Mouse (Mus musculus): ENCODE results near the gene Nebl. TPM values are rescaled to one million over a fixed set of nuclear protein-coding genes. Genes with fewer than 3 reads are reported as not detected.

The Nebl gene
- polyA plus RNA-seq, 1 experiment from 2014 or later = 6.3 TPM

GRCm38 (mm10) chr2:17649728-17650127 lies 81.5 kb downstream of the Nebl start:
- peak overlapping the region; percentile 50; the same call in 1 of the 2 replicates for H3K27ac ChIP-seq
- peaks cover 12% of the 10 kb centered on the region; the same call in 1 of the 2 replicates for H3K4me1 ChIP-seq (replicated peaks)
- H3K9me3 ChIP-seq = peaks cover 3% of the 10 kb centered on the region; the same call in 1 of the 2 replicates
- 68% methylated on average over 3 of the region's 3 CpGs for WGBS
- H3K27me3 ChIP-seq (ENCODE audit: insufficient read depth, poor library complexity, severe bottlenecking) = no peaks in the 10 kb centered on the region
- DNase-seq (ENCODE audit: low spot score) = no peak
- 0 out of 2 replicates have a peak, but pooled peaks cover 3% of the 10 kb centered on the region for H3K36me3 ChIP-seq
- H3K4me3 ChIP-seq = no peak overlapping the region

- DNase-seq (ENCODE audit: low spot score) = peak; percentile 74
- 34% methylated on average over 3 of the region's 3 CpGs for WGBS
- Histone ChIP-seq H3K4me3 (no peak overlapping the region), H3K4me1 (replicated peaks) (peaks cover 7% of the 10 kb centered on the region; the same call in 1 of the 2 replicates), H3K27ac (0 out of 2 replicates have a peak overlapping the region, but pooled peaks have one; percentile 12), H3K9me3 (no peaks in the 10 kb centered on the region), H3K27me3 (ENCODE audit: insufficient read depth, poor library complexity, severe bottlenecking) (no peaks in the 10 kb centered on the region), H3K36me3 (no peaks in the 10 kb centered on the region)
These were observed 86.7 kb downstream of the Nebl start for GRCm38 (mm10) chr2:17644282-17645262.

GRCm38 (mm10) chr2:17643869-17644268 lies 87.4 kb downstream of the Nebl start:
- no peak for DNase-seq (ENCODE audit: low spot score)
- peaks cover 6% of the 10 kb centered on the region; the same call in 1 of the 2 replicates for H3K4me1 ChIP-seq (replicated peaks)
- H3K4me3 ChIP-seq = no peak overlapping the region
- WGBS = 59% methylated on average over 7 of the region's 7 CpGs
- H3K27ac ChIP-seq = no peak overlapping the region
- H3K27me3 ChIP-seq (ENCODE audit: insufficient read depth, poor library complexity, severe bottlenecking) = no peaks in the 10 kb centered on the region
- H3K36me3 ChIP-seq = no peaks in the 10 kb centered on the region
- no peaks in the 10 kb centered on the region for H3K9me3 ChIP-seq

- Histone ChIP-seq H3K36me3 (no peaks in the 10 kb centered on the region), H3K4me3 (no peak overlapping the region), H3K4me1 (replicated peaks) (peaks cover 6% of the 10 kb centered on the region; the same call in 1 of the 2 replicates), H3K27me3 (ENCODE audit: insufficient read depth, poor library complexity, severe bottlenecking) (no peaks in the 10 kb centered on the region), H3K9me3 (no peaks in the 10 kb centered on the region), H3K27ac (no peak overlapping the region)
- DNase-seq (ENCODE audit: low spot score) = no peak
- 88% methylated on average over 7 of the region's 7 CpGs for WGBS
These were observed 88.5 kb downstream of the Nebl start for GRCm38 (mm10) chr2:17642770-17643169.

- whole genome bisulfite sequencing = 69% methylated on average over 4 of the region's 4 CpGs
- Histone ChIP-seq H3K27me3 (ENCODE audit: insufficient read depth, poor library complexity, severe bottlenecking) (no peaks in the 10 kb centered on the region), H3K4me3 (no peak overlapping the region), H3K9me3 (no peaks in the 10 kb centered on the region), H3K36me3 (no peaks in the 10 kb centered on the region), H3K4me1 (replicated peaks) (peaks cover 6% of the 10 kb centered on the region; the same call in 1 of the 2 replicates), H3K27ac (no peak overlapping the region)
- no peak for DNase-seq (ENCODE audit: low spot score)
These were observed 90.4 kb downstream of the Nebl start for GRCm38 (mm10) chr2:17640861-17641260.

GRCm38 (mm10) chr2:17638631-17639030 lies 92.6 kb downstream of the Nebl start:
- 47% methylated on average over 5 of the region's 5 CpGs for WGBS
- Histone ChIP-seq H3K4me3 (no peak overlapping the region), H3K36me3 (no peaks in the 10 kb centered on the region), H3K9me3 (no peaks in the 10 kb centered on the region), H3K27ac (no peak overlapping the region), H3K27me3 (ENCODE audit: insufficient read depth, poor library complexity, severe bottlenecking) (no peaks in the 10 kb centered on the region), H3K4me1 (replicated peaks) (0 out of 2 replicates have a peak, but pooled peaks cover 2% of the 10 kb centered on the region)
- DNase-seq (ENCODE audit: low spot score) = no peak

GRCm38 (mm10) chr2:17623931-17624330 lies 107.3 kb downstream of the Nebl start:
- no peak for DNase-seq (ENCODE audit: low spot score)
- Histone ChIP-seq H3K4me1 (replicated peaks) (no peaks in the 10 kb centered on the region), H3K9me3 (no peaks in the 10 kb centered on the region), H3K27me3 (ENCODE audit: insufficient read depth, poor library complexity, severe bottlenecking) (no peaks in the 10 kb centered on the region), H3K36me3 (no peaks in the 10 kb centered on the region), H3K27ac (no peak overlapping the region), H3K4me3 (no peak overlapping the region)
- 77% methylated on average over 3 of the region's 3 CpGs for WGBS

GRCm38 (mm10) chr2:17610259-17610658 lies 121.0 kb downstream of the Nebl start:
- 82% methylated on average over 3 of the region's 3 CpGs for WGBS
- H3K4me3 ChIP-seq = no peak overlapping the region
- no peaks in the 10 kb centered on the region for H3K9me3 ChIP-seq
- H3K27me3 ChIP-seq (ENCODE audit: insufficient read depth, poor library complexity, severe bottlenecking) = no peaks in the 10 kb centered on the region
- H3K27ac ChIP-seq = no peak overlapping the region
- no peaks in the 10 kb centered on the region for H3K4me1 ChIP-seq (replicated peaks)
- H3K36me3 ChIP-seq = no peaks in the 10 kb centered on the region
- DNase-seq (ENCODE audit: low spot score) = no peak

- Histone ChIP-seq H3K27ac (no peak overlapping the region), H3K4me3 (no peak overlapping the region), H3K27me3 (ENCODE audit: insufficient read depth, poor library complexity, severe bottlenecking) (0 out of 2 replicates have a peak, but pooled peaks cover 4% of the 10 kb centered on the region), H3K4me1 (replicated peaks) (peaks cover 8% of the 10 kb centered on the region), H3K36me3 (no peaks in the 10 kb centered on the region), H3K9me3 (no peaks in the 10 kb centered on the region)
- 59% methylated on average over 4 of the region's 4 CpGs for WGBS
- no peak for DNase-seq (ENCODE audit: low spot score)
These were observed 127.7 kb downstream of the Nebl start for GRCm38 (mm10) chr2:17603573-17603972.

GRCm38 (mm10) chr2:17600652-17601051 lies 130.6 kb downstream of the Nebl start:
- H3K27ac ChIP-seq = no peak overlapping the region
- H3K9me3 ChIP-seq = no peaks in the 10 kb centered on the region
- 82% methylated on average over 2 of the region's 2 CpGs for WGBS
- 0 out of 2 replicates have a peak, but pooled peaks cover 4% of the 10 kb centered on the region for H3K27me3 ChIP-seq (ENCODE audit: insufficient read depth, poor library complexity, severe bottlenecking)
- H3K4me1 ChIP-seq (replicated peaks) = peaks cover 13% of the 10 kb centered on the region
- no peak overlapping the region for H3K4me3 ChIP-seq
- no peaks in the 10 kb centered on the region for H3K36me3 ChIP-seq
- no peak for DNase-seq (ENCODE audit: low spot score)

- H3K36me3 ChIP-seq = no peaks in the 10 kb centered on the region
- 29% methylated on average over 4 of the region's 4 CpGs for WGBS
- no peak for DNase-seq (ENCODE audit: low spot score)
- H3K4me3 ChIP-seq = no peak overlapping the region
- peaks cover 13% of the 10 kb centered on the region for H3K4me1 ChIP-seq (replicated peaks)
- 0 out of 2 replicates have a peak, but pooled peaks cover 4% of the 10 kb centered on the region for H3K27me3 ChIP-seq (ENCODE audit: insufficient read depth, poor library complexity, severe bottlenecking)
- no peaks in the 10 kb centered on the region for H3K9me3 ChIP-seq
- no peak overlapping the region for H3K27ac ChIP-seq
These were observed 131.4 kb downstream of the Nebl start for GRCm38 (mm10) chr2:17599860-17600259.

- DNase-seq (ENCODE audit: low spot score) = no peak
- peaks cover 13% of the 10 kb centered on the region for H3K4me1 ChIP-seq (replicated peaks)
- WGBS = 46% methylated on average over 2 of the region's 2 CpGs
- no peak overlapping the region for H3K27ac ChIP-seq
- H3K36me3 ChIP-seq = no peaks in the 10 kb centered on the region
- 0 out of 2 replicates have a peak, but pooled peaks cover 4% of the 10 kb centered on the region for H3K9me3 ChIP-seq
- H3K4me3 ChIP-seq = no peak overlapping the region
- 0 out of 2 replicates have a peak, but pooled peaks cover 4% of the 10 kb centered on the region for H3K27me3 ChIP-seq (ENCODE audit: insufficient read depth, poor library complexity, severe bottlenecking)
These were observed 133.3 kb downstream of the Nebl start for GRCm38 (mm10) chr2:17597932-17598331.

GRCm38 (mm10) chr2:17589669-17590068 lies 141.6 kb downstream of the Nebl start:
- no peak overlapping the region for H3K4me3 ChIP-seq
- H3K9me3 ChIP-seq = 0 out of 2 replicates have a peak, but pooled peaks cover 4% of the 10 kb centered on the region
- H3K4me1 ChIP-seq (replicated peaks) = no peaks in the 10 kb centered on the region
- no peaks in the 10 kb centered on the region for H3K27me3 ChIP-seq (ENCODE audit: insufficient read depth, poor library complexity, severe bottlenecking)
- H3K27ac ChIP-seq = no peak overlapping the region
- H3K36me3 ChIP-seq = no peaks in the 10 kb centered on the region
- WGBS = 87% methylated on average over 3 of the region's 3 CpGs
- no peak for DNase-seq (ENCODE audit: low spot score)
